Mouse (Mus musculus): ENCODE data around the gene Cmtr2. TPM values are rescaled to one million over a fixed set of nuclear protein-coding genes. Genes with fewer than 3 reads are reported as not detected.

Cmtr2 gene
- polyA plus RNA-seq, 1 experiment: 2.9 TPM

DNA sequence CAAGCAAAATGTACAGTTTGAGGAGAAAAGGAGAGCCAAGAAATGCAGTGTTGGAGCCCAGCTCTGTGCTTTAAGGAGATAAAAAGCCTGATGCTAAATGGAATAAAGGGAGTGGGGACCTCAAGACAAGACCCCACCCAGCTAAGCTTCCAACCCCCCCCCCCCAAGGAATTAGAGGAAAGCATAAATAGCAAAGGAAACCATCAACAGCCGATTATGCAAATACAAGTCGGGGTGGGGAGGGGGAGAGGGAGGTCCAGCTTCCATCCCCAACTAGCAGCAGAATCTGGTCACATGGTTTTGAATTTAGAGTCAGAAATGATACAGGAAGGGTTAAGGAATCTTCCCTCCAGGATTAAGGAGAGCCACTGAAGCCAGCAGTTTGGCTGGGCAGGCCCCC lies 29.1 kb downstream of the Cmtr2 start:
- TF ChIP-seq POLR2A (IDR thresholded peaks at IDR 0.05; ENCODE audit: low read depth, low read length) (no peak), CTCF (IDR thresholded peaks at IDR 0.05; ENCODE audit: extremely low read depth, insufficient read depth, insufficient read length, insufficient replicate concordance) (no peak)
- Histone ChIP-seq H3K4me1 (ENCODE audit: control insufficient read depth, insufficient read depth, insufficient read length) (no peaks in the 10 kb centered on the region), H3K27me3 (ENCODE audit: control insufficient read depth, insufficient read depth, low read length) (peaks cover 1% of the 10 kb centered on the region; the same call in 1 of the 2 replicates), H3K36me3 (ENCODE audit: control insufficient read depth, insufficient read depth, low read length) (no peaks in the 10 kb centered on the region), H3K27ac (ENCODE audit: insufficient read depth, low read length) (no peak overlapping the region), H3K4me3 (ENCODE audit: extremely low read depth, insufficient read depth, insufficient read length) (no peak overlapping the region)
- DNase-seq (ENCODE audit: low read depth in 1 of 2, low spot score in 2 of 2): no peak
- WGBS: 66% methylated on average over 2 of the region's 2 CpGs

DNA sequence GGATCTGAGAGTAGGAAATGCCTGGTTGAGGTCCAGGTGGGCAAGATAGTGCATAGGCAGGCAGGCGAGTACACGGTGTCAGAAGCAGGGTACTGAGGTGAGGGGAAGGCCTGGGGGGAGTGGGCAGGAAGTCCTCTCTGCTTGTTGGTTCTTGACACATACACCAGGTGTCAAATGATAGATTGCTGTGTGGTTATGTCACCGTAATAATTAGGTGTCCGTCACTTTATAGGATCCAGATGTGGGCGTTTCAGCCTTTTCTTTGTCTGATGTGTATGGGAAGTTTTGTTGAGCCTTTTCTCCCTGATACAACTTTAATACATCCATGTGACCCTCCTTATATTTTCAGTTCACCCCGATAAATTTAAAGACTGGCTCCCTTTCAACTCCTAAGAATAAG lies 31.8 kb downstream of the Cmtr2 start:
- Histone ChIP-seq H3K4me1 (ENCODE audit: control insufficient read depth, insufficient read depth, insufficient read length) (no peaks in the 10 kb centered on the region), H3K4me3 (ENCODE audit: extremely low read depth, insufficient read depth, insufficient read length) (no peak overlapping the region), H3K36me3 (ENCODE audit: control insufficient read depth, insufficient read depth, low read length) (no peaks in the 10 kb centered on the region), H3K27me3 (ENCODE audit: control insufficient read depth, insufficient read depth, low read length) (peaks cover 1% of the 10 kb centered on the region; the same call in 1 of the 2 replicates), H3K27ac (ENCODE audit: insufficient read depth, low read length) (no peak overlapping the region)
- TF ChIP-seq CTCF (IDR thresholded peaks at IDR 0.05; ENCODE audit: extremely low read depth, insufficient read depth, insufficient read length, insufficient replicate concordance): no peak
- no peak for TF ChIP-seq POLR2A (IDR thresholded peaks at IDR 0.05; ENCODE audit: low read depth, low read length)
- DNase-seq (ENCODE audit: low read depth in 1 of 2, low spot score in 2 of 2): no peak
- WGBS: 81% methylated on average over 6 of the region's 6 CpGs

DNA sequence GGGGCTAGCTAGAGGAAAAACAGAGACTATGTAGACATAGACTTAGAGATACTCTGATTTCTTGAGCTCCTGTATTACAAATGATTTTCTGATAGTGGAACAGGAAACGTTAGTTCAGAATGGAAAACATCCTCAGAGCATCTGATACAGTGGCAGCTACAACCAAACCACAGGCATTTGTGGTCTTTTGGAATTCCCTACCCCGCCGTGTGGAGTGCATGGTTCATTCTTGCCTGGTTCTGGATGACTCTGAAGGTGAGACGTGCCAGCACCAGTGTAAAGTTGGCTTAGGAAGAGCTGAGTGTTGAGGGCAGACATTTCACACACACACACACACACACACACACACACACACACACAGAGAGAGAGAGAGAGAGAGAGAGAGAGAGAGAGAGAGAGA lies 38.5 kb downstream of the Cmtr2 start:
- H3K27me3 ChIP-seq (ENCODE audit: control insufficient read depth, insufficient read depth, low read length): no peaks in the 10 kb centered on the region

GRCm38 (mm10) chr8:110265796-110266305 lies 50.4 kb downstream of the Cmtr2 start:
- WGBS: 64% methylated on average over 11 of the region's 11 CpGs
- Histone ChIP-seq H3K4me1 (ENCODE audit: control insufficient read depth, insufficient read depth, insufficient read length) (no peaks in the 10 kb centered on the region), H3K36me3 (ENCODE audit: control insufficient read depth, insufficient read depth, low read length) (no peaks in the 10 kb centered on the region), H3K4me3 (ENCODE audit: extremely low read depth, insufficient read depth, insufficient read length) (no peak overlapping the region), H3K27me3 (ENCODE audit: control insufficient read depth, insufficient read depth, low read length) (no peaks in the 10 kb centered on the region; the same call in 1 of the 2 replicates), H3K27ac (ENCODE audit: insufficient read depth, low read length) (no peak overlapping the region)
- no peak for DNase-seq (ENCODE audit: low read depth in 1 of 2, low spot score in 2 of 2)
- TF ChIP-seq POLR2A (IDR thresholded peaks at IDR 0.05; ENCODE audit: low read depth, low read length) (no peak), CTCF (IDR thresholded peaks at IDR 0.05; ENCODE audit: extremely low read depth, insufficient read depth, insufficient read length, insufficient replicate concordance) (no peak)

More for the DNA sequence above, 38.5 kb downstream of the Cmtr2 start:
- H3K27ac ChIP-seq (ENCODE audit: insufficient read depth, low read length): no peak overlapping the region
- H3K4me1 ChIP-seq (ENCODE audit: control insufficient read depth, insufficient read depth, insufficient read length): no peaks in the 10 kb centered on the region
- no peak for TF ChIP-seq CTCF (IDR thresholded peaks at IDR 0.05; ENCODE audit: extremely low read depth, insufficient read depth, insufficient read length, insufficient replicate concordance)
- TF ChIP-seq POLR2A (IDR thresholded peaks at IDR 0.05; ENCODE audit: low read depth, low read length): no peak
- H3K36me3 ChIP-seq (ENCODE audit: control insufficient read depth, insufficient read depth, low read length): no peaks in the 10 kb centered on the region
- DNase-seq (ENCODE audit: low read depth in 1 of 2, low spot score in 2 of 2): no peak
- WGBS: 61% methylated on average over 4 of the region's 4 CpGs
- no peak overlapping the region for H3K4me3 ChIP-seq (ENCODE audit: extremely low read depth, insufficient read depth, insufficient read length)

DNA sequence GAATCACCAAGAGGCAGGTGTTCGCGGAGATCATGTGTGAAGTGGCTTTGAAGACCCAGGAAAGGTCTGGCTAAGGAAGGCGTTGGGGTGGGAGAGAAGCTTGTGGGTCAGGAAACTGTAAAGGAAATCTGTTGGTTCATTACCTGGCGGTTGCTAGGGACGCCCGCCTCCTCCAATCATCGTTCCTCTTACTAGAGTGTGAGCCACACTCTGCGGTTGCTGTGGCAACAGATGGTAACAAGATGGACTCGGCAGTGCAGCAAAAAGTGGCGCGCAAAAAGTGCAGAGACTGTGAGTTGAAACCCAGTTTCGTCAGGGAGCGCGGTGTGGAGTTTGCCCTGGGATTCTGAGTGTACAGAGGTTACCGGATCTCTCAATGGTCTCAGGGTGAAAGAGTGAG lies 51.3 kb downstream of the Cmtr2 start, which contains the start of gene Hydin:
Gene Hydin, plus strand, starts transcription at position 237 of the 400 bp plus-strand sequence.
- WGBS: 4% methylated on average over 15 of the region's 15 CpGs
- TF ChIP-seq POLR2A (IDR thresholded peaks at IDR 0.05; ENCODE audit: low read depth, low read length): no peak
- no peak for TF ChIP-seq CTCF (IDR thresholded peaks at IDR 0.05; ENCODE audit: extremely low read depth, insufficient read depth, insufficient read length, insufficient replicate concordance)
- Histone ChIP-seq H3K27ac (ENCODE audit: insufficient read depth, low read length) (no peak within 1 kb of the TSS), H3K36me3 (ENCODE audit: control insufficient read depth, insufficient read depth, low read length) (no peaks in the 10 kb centered on the region), H3K4me3 (ENCODE audit: extremely low read depth, insufficient read depth, insufficient read length) (no peak within 1 kb of the TSS), H3K4me1 (ENCODE audit: control insufficient read depth, insufficient read depth, insufficient read length) (no peaks in the 10 kb centered on the region), H3K27me3 (ENCODE audit: control insufficient read depth, insufficient read depth, low read length) (no peaks in the 10 kb centered on the region; the same call in 1 of the 2 replicates)
- DNase-seq (ENCODE audit: low read depth in 1 of 2, low spot score in 2 of 2): no peak

- WGBS: 27% methylated on average over 12 of the region's 12 CpGs
- DNase-seq (ENCODE audit: low read depth in 1 of 2, low spot score in 2 of 2): no peak
- Histone ChIP-seq H3K27ac (ENCODE audit: insufficient read depth, low read length) (no peak overlapping the region), H3K4me3 (ENCODE audit: extremely low read depth, insufficient read depth, insufficient read length) (no peak overlapping the region), H3K36me3 (ENCODE audit: control insufficient read depth, insufficient read depth, low read length) (no peaks in the 10 kb centered on the region), H3K27me3 (ENCODE audit: control insufficient read depth, insufficient read depth, low read length) (no peaks in the 10 kb centered on the region; the same call in 1 of the 2 replicates), H3K4me1 (ENCODE audit: control insufficient read depth, insufficient read depth, insufficient read length) (no peaks in the 10 kb centered on the region)
- TF ChIP-seq CTCF (IDR thresholded peaks at IDR 0.05; ENCODE audit: extremely low read depth, insufficient read depth, insufficient read length, insufficient replicate concordance) (no peak), POLR2A (IDR thresholded peaks at IDR 0.05; ENCODE audit: low read depth, low read length) (no peak)
These were observed 51.8 kb downstream of the Cmtr2 start for GRCm38 (mm10) chr8:110267268-110267667.

GRCm38 (mm10) chr8:110270659-110271058 lies 55.2 kb downstream of the Cmtr2 start:
- H3K27me3 ChIP-seq (ENCODE audit: control insufficient read depth, insufficient read depth, low read length): no peaks in the 10 kb centered on the region; the same call in 1 of the 2 replicates
- no peaks in the 10 kb centered on the region for H3K36me3 ChIP-seq (ENCODE audit: control insufficient read depth, insufficient read depth, low read length)
- H3K27ac ChIP-seq (ENCODE audit: insufficient read depth, low read length): no peak overlapping the region
- no peak overlapping the region for H3K4me3 ChIP-seq (ENCODE audit: extremely low read depth, insufficient read depth, insufficient read length)
- WGBS: 88% methylated on average over 4 of the region's 4 CpGs
- TF ChIP-seq CTCF (IDR thresholded peaks at IDR 0.05; ENCODE audit: extremely low read depth, insufficient read depth, insufficient read length, insufficient replicate concordance) (no peak), POLR2A (IDR thresholded peaks at IDR 0.05; ENCODE audit: low read depth, low read length) (no peak)
- H3K4me1 ChIP-seq (ENCODE audit: control insufficient read depth, insufficient read depth, insufficient read length): no peaks in the 10 kb centered on the region
- DNase-seq (ENCODE audit: low read depth in 1 of 2, low spot score in 2 of 2): no peak

All from spleen, adult 2 months (tissue).